Mouse (Mus musculus) cerebellum, postnatal 36 days (tissue): ENCODE results near the gene Ppia.
A peak's percentile ranks its signal among the peaks of the same experiment; 100 is the strongest.
"Not testable (repeated sequence)": the region's sequence is repeated elsewhere in the genome, so short reads cannot be mapped to it uniquely, and the experiment has no call there.

Experiments used
- DNase-seq, 2 experiments: peaks; one replicate each; pipeline ENCODE4 v3.0.0; 2021 to 2022; ENCODE audit warnings: mixed read lengths in 2 of 2

Ppia gene

GRCm38 (mm10) chr11:6443102-6443501 is 27.9 kb downstream of the Ppia start:
- DNase-seq: no peak

DNA sequence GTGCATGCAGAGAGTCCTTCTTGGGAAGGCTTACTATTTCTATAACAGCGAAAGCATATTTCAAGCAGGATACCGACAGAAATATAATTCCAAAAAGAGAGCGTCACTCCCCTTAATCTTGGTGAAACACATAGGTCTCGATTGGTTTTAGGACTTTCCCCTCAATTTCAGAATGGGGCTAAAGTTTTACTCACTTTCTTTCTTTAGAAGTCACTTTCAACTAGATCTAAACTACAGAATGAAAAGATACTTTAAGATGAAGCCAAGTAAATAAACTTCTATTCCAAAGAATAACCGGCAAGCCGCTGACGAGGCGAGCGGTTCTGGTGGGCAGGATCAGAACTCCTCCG is 28.5 kb downstream of the Ppia start:
- DNase-seq: no peak

DNA sequence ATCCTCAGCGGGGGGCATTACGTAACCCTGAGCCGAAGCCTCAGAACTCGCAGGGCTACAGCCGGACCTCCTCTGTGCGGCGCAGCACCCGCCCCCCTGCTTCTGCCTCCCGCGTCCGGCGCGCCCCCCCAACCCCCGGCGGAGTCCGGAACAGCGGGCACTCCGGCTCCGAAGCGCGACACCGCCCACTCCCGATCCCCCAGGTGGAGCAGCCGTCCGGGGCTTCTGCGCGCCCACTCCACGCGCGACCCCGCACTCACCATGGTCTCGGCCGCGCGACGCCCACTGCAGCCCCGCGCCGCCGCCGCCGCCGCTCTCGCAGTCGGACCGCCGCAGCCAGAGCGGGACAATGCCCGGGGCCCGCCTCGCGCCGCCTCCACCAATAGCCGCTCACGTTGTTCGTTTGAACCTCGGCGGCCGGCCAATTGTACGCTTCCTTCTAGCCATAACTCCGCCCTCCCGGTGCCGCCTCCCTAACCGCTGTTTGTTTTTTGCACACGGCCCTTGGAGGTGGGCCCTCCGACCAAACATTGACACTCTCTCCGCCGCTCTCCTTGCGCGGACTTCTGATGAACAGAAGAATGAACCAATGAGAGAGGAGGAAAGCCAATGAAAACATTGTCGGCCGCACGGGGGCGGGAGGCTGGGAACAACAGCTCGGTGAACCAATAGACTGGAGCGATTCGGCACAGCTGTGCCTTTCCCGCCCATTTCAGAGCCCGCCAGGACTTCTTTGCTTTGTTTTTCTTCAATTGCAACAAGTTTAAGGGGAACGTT is 29.0 kb downstream of the Ppia start, which contains the start of gene H2afv:
Gene H2afv (minus strand): TSS at position 367 of the 777 bp plus-strand sequence.
- DNase-seq: peak; percentile 100

DNA sequence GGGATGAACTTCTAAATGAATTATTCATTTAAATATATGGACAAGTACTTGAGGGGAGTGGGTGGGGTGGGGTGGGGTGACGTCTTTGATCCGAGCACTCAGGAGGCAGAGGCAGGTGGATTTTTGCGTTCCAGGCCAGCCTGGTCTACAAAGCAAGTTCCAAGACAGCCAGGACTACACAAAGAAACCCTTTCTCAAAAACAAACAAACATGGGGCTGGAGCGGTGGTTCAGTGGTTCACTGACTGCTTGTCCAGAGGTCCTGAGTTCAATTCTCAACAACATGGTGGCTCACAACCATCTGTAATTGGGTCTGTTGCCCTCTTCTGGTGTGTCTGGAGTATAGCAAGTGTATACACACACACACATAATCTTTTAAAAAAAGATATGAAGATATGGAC is 30.2 kb downstream of the Ppia start:
- DNase-seq: no peak

DNA sequence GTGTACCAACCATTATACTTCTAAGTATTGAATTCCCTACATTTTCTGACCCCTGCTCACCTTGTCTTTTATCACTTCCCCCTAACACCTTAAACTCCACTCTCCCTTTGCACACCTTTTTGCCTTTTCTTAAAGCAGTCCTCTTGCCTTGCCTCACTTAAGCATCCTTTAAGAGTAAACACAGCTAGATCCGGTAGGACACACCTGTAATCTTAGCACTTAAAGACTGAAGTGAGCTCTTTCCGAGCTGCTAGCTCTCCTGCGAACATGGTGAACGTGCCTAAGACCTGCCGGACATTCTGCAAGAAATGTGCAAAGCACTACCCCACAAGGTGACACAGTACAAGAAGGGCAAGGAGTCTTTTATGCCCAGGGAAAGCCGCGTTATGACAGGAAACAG is 30.7 kb downstream of the Ppia start:
- no peak for DNase-seq

DNA sequence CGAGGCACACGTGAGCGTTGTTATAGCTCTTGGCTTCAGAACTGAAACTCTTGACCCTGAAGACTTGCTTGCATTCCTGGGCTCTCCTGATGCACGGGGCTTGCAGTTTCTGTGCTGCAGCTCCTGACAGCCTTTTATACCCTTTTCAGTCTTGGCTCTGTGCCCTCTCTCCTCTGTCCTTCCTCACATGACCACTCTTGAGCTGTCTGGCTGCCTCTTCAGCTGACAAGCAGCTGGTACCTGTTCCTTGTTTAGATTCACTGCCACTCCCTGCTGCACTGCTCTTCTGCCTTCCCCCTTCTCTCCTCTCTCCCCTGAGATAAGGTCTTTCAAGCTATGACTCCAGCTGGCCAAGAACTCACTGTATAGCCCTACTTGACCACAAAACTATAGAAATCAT is 32.2 kb downstream of the Ppia start:
- no peak for DNase-seq

DNA sequence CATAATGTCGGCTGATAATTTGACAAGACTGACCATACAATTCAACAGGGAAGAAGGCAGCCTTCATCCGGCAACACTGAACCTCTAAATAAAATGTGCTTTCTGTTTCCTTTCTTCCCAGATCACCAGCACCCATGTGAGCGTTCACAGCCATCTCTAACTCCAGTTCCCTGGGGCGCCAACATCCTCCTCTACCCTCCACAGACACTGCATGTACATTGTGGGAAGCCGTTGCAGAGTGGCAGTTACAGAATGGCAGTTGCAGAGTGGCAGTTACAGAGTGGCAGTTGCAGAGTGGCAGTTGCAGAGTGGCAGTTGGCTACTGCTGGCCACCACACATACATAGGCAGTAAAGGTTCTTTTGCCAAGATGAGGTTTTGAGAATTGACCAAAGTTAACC is 32.9 kb downstream of the Ppia start:
- DNase-seq: not testable (repeated sequence)

DNA sequence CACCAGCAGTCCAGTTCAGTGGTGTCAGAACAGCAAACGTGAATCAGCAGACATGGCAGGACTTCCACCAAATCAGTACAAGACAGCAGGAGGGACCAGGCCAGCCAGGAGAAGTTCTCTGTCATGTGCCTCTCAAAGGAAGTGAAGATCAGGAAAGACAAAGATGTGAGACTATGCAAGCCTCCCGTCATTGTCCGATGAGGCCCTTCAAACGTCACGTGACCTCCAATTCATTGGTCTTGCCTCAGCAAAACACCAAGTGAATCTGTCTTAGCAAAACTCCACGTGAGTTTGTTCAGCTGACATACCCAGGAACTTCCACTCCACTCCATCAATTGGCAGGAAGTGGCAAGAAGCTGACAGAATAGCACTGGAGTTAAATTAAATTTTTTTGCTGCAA is 40.8 kb downstream of the Ppia start:
- DNase-seq: no peak

- no peak for DNase-seq
Observed at GRCm38 (mm10) chr11:6463159-6463837, 48.1 kb downstream of the Ppia start.

DNA sequence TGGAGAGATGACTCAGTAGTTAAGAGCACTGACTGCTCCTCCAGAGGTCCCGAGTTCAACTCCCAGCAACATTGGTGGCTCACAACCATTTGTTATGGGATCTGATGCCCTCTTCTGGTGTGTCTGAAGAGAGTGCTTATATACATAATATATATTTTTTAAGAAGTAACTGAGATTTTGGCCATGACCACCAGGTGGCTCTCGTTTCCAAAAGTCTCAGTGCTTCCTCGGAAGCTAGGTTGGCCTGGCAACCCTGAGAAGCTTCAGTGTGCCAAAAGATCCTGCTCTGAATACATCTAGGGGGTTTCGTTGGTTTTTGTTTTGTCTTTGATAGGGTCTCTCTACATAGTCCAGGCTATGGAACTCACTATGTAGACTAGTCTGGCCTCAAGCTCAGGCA is 49.9 kb downstream of the Ppia start:
- peak; percentile 71 to 77 for DNase-seq

DNA sequence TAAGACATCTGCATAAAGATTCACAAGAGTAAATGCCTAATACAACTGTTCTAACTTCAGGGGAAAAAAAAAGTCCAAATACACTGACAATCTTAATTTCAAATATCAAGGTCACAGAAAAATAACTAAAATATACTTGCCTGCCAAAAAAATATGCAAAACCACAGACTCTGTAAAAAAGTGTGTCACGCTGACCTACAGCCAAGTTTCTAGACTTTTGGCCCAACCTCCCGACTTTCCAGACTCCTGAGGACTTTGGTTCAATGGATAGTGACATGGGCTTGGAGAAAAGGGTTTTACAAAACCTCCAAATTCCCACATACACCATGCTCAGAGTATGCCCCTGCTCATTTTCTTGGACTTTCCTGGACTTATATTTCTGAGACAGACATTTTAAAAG is 53.3 kb downstream of the Ppia start:
- DNase-seq: no peak
